9 mouse cellular contexts compared by ENCODE assay signal in the genomic region with DNA sequence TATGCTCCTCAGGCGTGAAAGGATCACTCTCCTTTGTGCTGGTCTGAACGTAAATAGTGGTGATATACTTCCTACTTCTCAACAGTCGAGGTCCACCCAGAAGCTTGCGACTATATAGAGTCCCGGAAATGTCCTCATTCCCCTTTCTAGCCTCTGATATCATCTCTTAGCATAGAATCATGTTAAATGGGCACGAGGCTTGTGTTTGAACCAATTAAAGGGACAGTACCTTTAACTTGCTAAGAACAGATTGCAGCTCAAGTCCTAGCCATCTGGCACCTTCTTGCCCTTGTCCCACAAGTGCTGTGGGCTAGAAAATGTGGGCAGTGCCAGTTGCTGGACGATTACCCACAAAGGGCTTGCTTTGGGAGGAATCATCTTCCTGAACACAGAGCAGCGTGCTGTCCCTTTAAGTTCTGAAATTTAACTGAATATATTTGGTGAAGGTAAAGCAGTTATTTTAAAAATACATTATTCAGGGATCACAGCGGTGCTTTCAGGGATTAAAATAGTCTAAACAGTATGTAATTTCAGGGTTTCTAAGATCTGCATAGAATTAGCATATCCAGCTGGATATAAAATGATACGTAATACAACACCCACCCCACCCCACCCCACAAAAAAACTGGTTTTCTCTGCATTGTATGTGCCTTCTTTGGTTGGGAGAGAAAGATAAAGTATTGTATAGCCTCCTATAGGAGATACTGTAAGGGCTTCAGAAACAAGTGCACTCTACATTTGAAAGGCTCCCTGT.
A peak's percentile ranks its signal among the peaks of the same experiment; 100 is the strongest.
DNase-seq lines count a peak whose midpoint lies in the region; ATAC-seq lines count a peak whose summit lies in the region.
"Had no signal": no experiment of that assay in that cellular context is flagged by ENCODE, and none has a peak within 500 bp of the region (broad histone marks: within the 10 kb centered on the region; RNA-seq: fewer than 3 reads in every experiment).

No protein-coding gene starts in this region.

- H3K4me1 ChIP-seq in lung, embryonic 15.5 days = 0 out of 2 replicates have a peak, but pooled peaks cover 5% of the 10 kb centered on the region

- no peak for DNase-seq in frontal cortex, postnatal 14 days (ENCODE audit: low spot score in 2 of 2)
- DNase-seq in lung, postnatal 4 days = no peak
- DNase-seq in retina, postnatal 1 day = peak; percentile 70
- DNase-seq in adrenal gland, postnatal 25 days = no peak
- DNase-seq in lung, adult 18-20 months = no peak

- no peak overlapping the region for H3K4me2 ChIP-seq in lung, embryonic 15.5 days

- H3K36me3 ChIP-seq in lung, embryonic 15.5 days = no peaks in the 10 kb centered on the region

- no peaks in the 10 kb centered on the region for H3K27me3 ChIP-seq in lung, embryonic 15.5 days
- H3K27me3 ChIP-seq: Patski had no signal

- 67% methylated on average over 10 of the region's 10 CpGs for WGBS in lung, embryonic 15.5 days

- H3K9me3 ChIP-seq in lung, embryonic 15.5 days = no peaks in the 10 kb centered on the region

- no peak overlapping the region for H3K4me3 ChIP-seq in lung, embryonic 15.5 days

- H3K9ac ChIP-seq in lung, embryonic 15.5 days = no peak overlapping the region

- ATAC-seq in frontal cortex, adult (ENCODE audit: low TSS enrichment) = peak; percentile 70
- ATAC-seq in lung, embryonic 15.5 days (ENCODE audit: borderline replicate concordance, extremely low read depth, low FRiP score, low TSS enrichment) = no peak
- peak; percentile 53 for ATAC-seq in granulocyte monocyte progenitor cell, adult 5-6 weeks (replicated peaks; ENCODE audit: poor library complexity, severe bottlenecking)
- ATAC-seq: Patski had no signal

- H3K27ac ChIP-seq in lung, embryonic 15.5 days = 0 out of 2 replicates have a peak overlapping the region, but pooled peaks have one; percentile 41
